ENCODE assay signal across 7 mouse cellular contexts in the genomic region with DNA sequence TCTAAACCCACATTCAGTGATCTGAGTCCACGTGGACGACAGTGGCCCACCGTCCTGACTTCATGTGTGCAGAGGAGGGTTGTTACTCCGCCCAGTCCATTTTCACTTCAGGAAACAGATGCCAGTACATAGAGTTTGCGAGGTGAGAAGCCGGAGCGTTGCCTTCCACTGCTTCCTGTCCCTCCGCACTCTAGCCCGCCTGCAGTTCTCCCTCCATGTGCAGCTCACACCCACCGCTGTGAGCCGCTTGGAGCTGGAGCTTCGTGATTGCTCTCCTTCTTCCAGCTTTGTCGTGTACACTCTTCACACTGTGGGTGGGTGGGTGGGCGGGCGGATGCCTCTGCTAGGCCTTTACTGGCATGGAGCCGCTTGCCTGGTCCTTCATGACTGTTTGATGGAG. TPM values are rescaled to one million over a fixed set of nuclear protein-coding genes. Genes with fewer than 3 reads are reported as not detected.
DNase-seq lines count a peak whose midpoint lies in the region; ATAC-seq lines count a peak whose summit lies in the region.

No protein-coding gene starts in this region.

- H3K4me1 ChIP-seq in liver, embryonic 12.5 days, result peaks cover 29% of the 10 kb centered on the region
- H3K4me1 ChIP-seq in embryonic facial prominence, embryonic 10.5 days, result peaks cover 43% of the 10 kb centered on the region
- H3K4me1 ChIP-seq in intestine, embryonic 16.5 days (ENCODE audit: control insufficient read depth, insufficient read depth, low read length), result peaks cover 25% of the 10 kb centered on the region
- H3K4me1 ChIP-seq in neural tube, embryonic 13.5 days (replicated peaks), result peaks cover 57% of the 10 kb centered on the region

- no peak overlapping the region for H3K27ac ChIP-seq in liver, embryonic 12.5 days
- H3K27ac ChIP-seq in embryonic facial prominence, embryonic 10.5 days (replicated peaks), result peak overlapping the region; percentile 60; the same call in 1 of the 2 replicates
- H3K27ac ChIP-seq in intestine, embryonic 16.5 days (ENCODE audit: low read length), result no peak overlapping the region
- H3K27ac ChIP-seq in neural tube, embryonic 13.5 days (replicated peaks), result peak overlapping the region; percentile 39

- no peaks in the 10 kb centered on the region for H3K36me3 ChIP-seq in liver, embryonic 12.5 days
- no peaks in the 10 kb centered on the region for H3K36me3 ChIP-seq in embryonic facial prominence, embryonic 10.5 days (replicated peaks)
- no peaks in the 10 kb centered on the region for H3K36me3 ChIP-seq in intestine, embryonic 16.5 days (ENCODE audit: control insufficient read depth, insufficient read depth, low read length)
- no peaks in the 10 kb centered on the region for H3K36me3 ChIP-seq in neural tube, embryonic 13.5 days

- no peak for DNase-seq in liver
- no peak for DNase-seq in embryonic facial prominence, embryonic 10.5 days (ENCODE audit: low spot score)
- no peak for DNase-seq in cerebellum, postnatal 14 days
- DNase-seq in heart, postnatal 25 days (ENCODE audit: low spot score), result no peak

- no peaks in the 10 kb centered on the region for H3K9me3 ChIP-seq in liver, embryonic 12.5 days (replicated peaks)
- H3K9me3 ChIP-seq in embryonic facial prominence, embryonic 10.5 days, result no peaks in the 10 kb centered on the region
- H3K9me3 ChIP-seq in intestine, embryonic 16.5 days (ENCODE audit: control insufficient read depth, low read length), result no peaks in the 10 kb centered on the region
- no peaks in the 10 kb centered on the region for H3K9me3 ChIP-seq in neural tube, embryonic 13.5 days

- peak overlapping the region; percentile 36 for H3K4me2 ChIP-seq in liver, embryonic 12.5 days
- no peak overlapping the region; the same call in 1 of the 2 replicates for H3K4me2 ChIP-seq in intestine, embryonic 16.5 days (ENCODE audit: low read depth, low read length)
- H3K4me2 ChIP-seq in neural tube, embryonic 13.5 days, result 0 out of 2 replicates have a peak overlapping the region, but pooled peaks have one; percentile 13

- H3K4me3 ChIP-seq in liver, embryonic 12.5 days, result no peak overlapping the region
- no peak overlapping the region for H3K4me3 ChIP-seq in embryonic facial prominence, embryonic 10.5 days
- H3K4me3 ChIP-seq in intestine, embryonic 16.5 days (ENCODE audit: low read length), result no peak overlapping the region
- H3K4me3 ChIP-seq in neural tube, embryonic 13.5 days, result no peak overlapping the region

- no peaks in the 10 kb centered on the region for H3K27me3 ChIP-seq in liver, embryonic 12.5 days (replicated peaks)
- H3K27me3 ChIP-seq in embryonic facial prominence, embryonic 10.5 days (replicated peaks; ENCODE audit: low read depth, poor library complexity, severe bottlenecking), result no peaks in the 10 kb centered on the region
- H3K27me3 ChIP-seq in intestine, embryonic 16.5 days (replicated peaks; ENCODE audit: control insufficient read depth, insufficient read depth, low read length), result no peaks in the 10 kb centered on the region
- H3K27me3 ChIP-seq in neural tube, embryonic 13.5 days, result no peaks in the 10 kb centered on the region

- intact Hi-C loops in heart, postnatal 25 days (cut with DNase I), result no loop called here

- ATAC-seq in liver, embryonic 12.5 days, result 0 out of 2 replicates have a peak, but pooled peaks have one; percentile 18
- ATAC-seq in intestine, embryonic 16.5 days, result no peak
- no peak for ATAC-seq in neural tube, embryonic 13.5 days (ENCODE audit: low read depth)

- 43% methylated on average over 16 of the region's 16 CpGs for WGBS in liver, embryonic 12.5 days (ENCODE audit: insufficient replicate concordance)
- WGBS in embryonic facial prominence, embryonic 10.5 days, result 60% methylated on average over 16 of the region's 16 CpGs
- 40% methylated on average over 16 of the region's 16 CpGs for WGBS in intestine, embryonic 16.5 days
- WGBS in neural tube, embryonic 13.5 days, result 47% methylated on average over 16 of the region's 16 CpGs

- no peak overlapping the region for H3K9ac ChIP-seq in liver, embryonic 12.5 days
- peak overlapping the region; percentile 36; the same call in 1 of the 2 replicates for H3K9ac ChIP-seq in intestine, embryonic 16.5 days (ENCODE audit: low read depth, low read length)
- peak overlapping the region; percentile 17; the same call in 1 of the 2 replicates for H3K9ac ChIP-seq in neural tube, embryonic 13.5 days

RNA-seq across cellular contexts. Expression of a gene that starts 53.8 kb away (rescaled TPM):
- polyA plus RNA-seq in liver, embryonic 12.5 days (2016; fragmentation: Nextera tagmentation; extraction: Ambion mirVana), result 4.9 and 5.1 TPM in 2 replicates
- 16.2 and 16.9 TPM in 2 replicates for polyA plus RNA-seq in embryonic facial prominence, embryonic 10.5 days (2016; fragmentation: Nextera tagmentation; extraction: Ambion mirVana)
- polyA plus RNA-seq in intestine, embryonic 16.5 days (2015; fragmentation: Nextera tagmentation; extraction: Ambion mirVana), result 5.6 and 6.3 TPM in 2 replicates
- polyA plus RNA-seq in neural tube, embryonic 13.5 days (2015; fragmentation: Nextera tagmentation; extraction: Ambion mirVana), result 18.4 and 18.5 TPM in 2 replicates
- total RNA-seq in heart, postnatal 25 days (2021), result 10 to 100 TPM; 21.6 to 23.3 TPM

Comparison
In these comparisons a context has a peak if more than half of its experiments do, and no peak if none do; other contexts are left out.
1. H3K27ac ChIP-seq: peak in embryonic facial prominence, embryonic 10.5 days (single experiment) and neural tube, embryonic 13.5 days (single experiment); none in liver, embryonic 12.5 days (single experiment) and intestine, embryonic 16.5 days (single experiment).